Mouse (Mus musculus) small intestine, adult 2 months (tissue): ENCODE results near the gene Gcsam. TPM values are rescaled to one million over a fixed set of nuclear protein-coding genes. Genes with fewer than 3 reads are reported as not detected.

Source experiments
- H3K27ac ChIP-seq: fragments of 200-500 bp; 2 replicates; pipeline ENCODE4 v1.5.1; 2012; ENCODE audit warnings: low read depth, low read length, control low read depth, inconsistent platforms; ENCODE audit not compliant: insufficient read depth
- H3K27me3 ChIP-seq: fragments of 200-500 bp; 2 replicates; pipeline ENCODE4 v1.6.1; 2012; ENCODE audit warnings: mild to moderate bottlenecking, moderate library complexity, low read length, inconsistent platforms; ENCODE audit not compliant: control insufficient read depth, insufficient read depth
- H3K36me3 ChIP-seq: fragments of 200-500 bp; 2 replicates; pipeline ENCODE4 v1.6.1; 2012; ENCODE audit warnings: mild to moderate bottlenecking, low read length, control low read depth, inconsistent platforms; ENCODE audit not compliant: control insufficient read depth, insufficient read depth
- H3K4me1 ChIP-seq: fragments of 200-500 bp; 2 replicates; pipeline ENCODE4 v1.6.1; 2012; ENCODE audit warnings: low read length, inconsistent platforms, mixed read lengths; ENCODE audit not compliant: control insufficient read depth, insufficient read depth, insufficient read length
- H3K4me3 ChIP-seq: fragments of 200-500 bp; 2 replicates; pipeline ENCODE4 v1.5.1; 2012; ENCODE audit warnings: low read depth, mild to moderate bottlenecking, control low read depth, inconsistent platforms, low read length, moderate library complexity
- CTCF ChIP-seq: fragments of 200-500 bp; IDR thresholded peaks from 2 replicates; pipeline ENCODE4 v1.5.1; 2012; ENCODE audit warnings: low read depth, mild to moderate bottlenecking, control low read depth, inconsistent platforms, low read length, moderate library complexity, mixed read lengths; ENCODE audit not compliant: insufficient replicate concordance, insufficient read length; ENCODE audit errors: extremely low read depth
- POLR2A ChIP-seq: fragments of 200-500 bp; IDR thresholded peaks from 2 replicates; pipeline ENCODE4 v1.6.1; 2012; ENCODE audit warnings: low read depth, mild to moderate bottlenecking, control low read depth, inconsistent platforms, low read length, moderate library complexity
- WGBS: fragments of 180-500 bp; shearing (Covaris S2); methylation state at CpG from one replicate; pipeline ENCODE4 v1.1.7; 2018; 5-methylcytosine and 5-hydroxymethylcytosine counted together
- polyA plus RNA-seq: library from polyadenylated mRNA; depleted of rRNA; stranded (reverse); fragments of >200 nt; gene quantifications from 2 replicates; pipeline ENCODE4 v1.2.3, GENCODE M21; 2012

Gene Gcsam
- polyA plus RNA-seq, 1 experiment: 0.11 TPM

DNA sequence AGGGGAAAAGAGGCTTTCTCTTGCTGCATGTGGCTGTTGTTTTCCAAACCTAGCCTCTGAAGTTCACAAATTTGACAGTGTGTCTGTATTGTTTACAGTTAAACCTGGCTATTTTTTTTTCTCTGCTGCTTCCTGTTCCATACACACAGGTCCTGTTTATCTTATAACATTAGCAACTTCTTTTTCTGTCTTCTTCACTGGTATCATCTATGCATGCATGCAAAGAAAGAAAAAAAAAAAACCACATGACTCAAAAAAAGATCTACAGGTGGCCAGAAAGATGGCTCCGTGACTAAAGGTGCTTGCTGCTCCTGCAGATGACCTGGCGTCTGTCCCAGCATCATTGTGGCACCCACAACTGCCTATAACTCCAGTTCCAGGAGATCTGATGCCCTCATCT is 15.2 kb downstream of the Gcsam start:
- Histone ChIP-seq H3K27me3 (no peaks in the 10 kb centered on the region), H3K27ac (no peak overlapping the region), H3K36me3 (peaks cover 22% of the 10 kb centered on the region), H3K4me3 (no peak overlapping the region), H3K4me1 (peaks cover 1% of the 10 kb centered on the region; the same call in 1 of the 2 replicates)
- 89% methylated on average over 2 of the region's 2 CpGs for WGBS
- TF ChIP-seq CTCF: no peak
- TF ChIP-seq POLR2A: no peak

DNA sequence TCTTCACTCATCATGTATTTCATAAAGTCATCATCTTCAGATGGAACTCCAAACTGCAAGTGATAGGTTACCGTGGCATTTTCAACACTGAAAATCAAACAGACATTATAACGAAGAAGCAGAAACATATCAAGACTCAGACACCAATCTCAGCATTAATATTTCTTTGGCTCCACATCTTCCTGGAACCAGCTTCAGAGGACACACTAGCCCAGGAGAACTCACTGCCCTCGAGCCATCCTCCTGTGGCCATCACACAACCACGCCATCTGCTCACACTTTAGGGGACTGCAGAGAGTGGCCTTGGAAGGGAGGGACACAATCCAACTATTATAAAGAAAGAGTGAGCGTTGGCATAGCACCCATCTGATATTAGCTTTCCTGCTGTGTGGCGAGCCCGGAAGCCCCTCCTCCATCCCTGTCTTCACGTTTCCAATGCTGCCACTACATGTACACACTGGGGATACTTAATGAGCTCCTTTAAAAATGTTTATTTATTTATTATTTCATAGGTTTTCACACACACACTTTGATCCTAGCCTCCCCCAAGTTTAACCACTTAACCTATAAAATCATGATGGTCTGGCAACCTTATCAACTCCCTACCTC is 19.4 kb downstream of the Gcsam start:
- 80% methylated on average over 8 of the region's 8 CpGs for WGBS
- Histone ChIP-seq H3K27me3 (no peaks in the 10 kb centered on the region), H3K4me3 (no peak overlapping the region), H3K36me3 (peaks cover 40% of the 10 kb centered on the region), H3K4me1 (no peaks in the 10 kb centered on the region), H3K27ac (no peak overlapping the region)
- TF ChIP-seq CTCF (no peak), POLR2A (no peak)

DNA sequence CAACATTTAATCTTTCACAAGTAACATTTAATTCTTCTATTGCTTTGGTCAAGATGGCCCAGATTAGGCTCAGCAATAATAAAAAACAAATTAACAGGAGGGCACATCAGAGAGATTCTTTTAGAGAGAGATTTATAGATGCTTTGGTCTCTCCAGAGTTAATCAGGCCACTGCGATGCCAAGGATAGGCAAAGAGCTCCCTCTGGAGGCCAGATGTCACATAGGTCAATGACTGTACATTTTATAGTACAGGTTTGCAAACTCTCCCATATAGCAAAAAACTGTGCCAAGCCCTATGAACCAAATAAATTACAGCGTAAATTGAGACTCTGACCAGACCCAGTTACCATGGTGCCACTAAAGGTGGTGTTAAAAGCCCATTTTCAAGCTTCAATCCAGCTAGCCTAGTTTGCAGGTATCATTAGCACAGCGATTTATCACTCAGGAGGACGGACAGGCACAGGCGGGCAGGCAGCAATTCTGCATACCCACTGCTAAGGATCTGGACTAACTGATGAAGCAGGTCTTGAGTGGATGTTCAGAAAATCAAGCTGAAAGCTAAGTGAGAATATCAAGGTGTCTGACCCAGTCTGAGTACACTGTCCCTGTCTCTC is 20.3 kb downstream of the Gcsam start:
- Histone ChIP-seq H3K27ac (no peak overlapping the region), H3K27me3 (no peaks in the 10 kb centered on the region), H3K4me1 (no peaks in the 10 kb centered on the region), H3K36me3 (peaks cover 46% of the 10 kb centered on the region), H3K4me3 (no peak overlapping the region)
- TF ChIP-seq POLR2A: no peak
- TF ChIP-seq CTCF: peak; percentile 41; the same call in 1 of the 2 replicates
- WGBS: 60% methylated on average over 5 of the region's 5 CpGs

DNA sequence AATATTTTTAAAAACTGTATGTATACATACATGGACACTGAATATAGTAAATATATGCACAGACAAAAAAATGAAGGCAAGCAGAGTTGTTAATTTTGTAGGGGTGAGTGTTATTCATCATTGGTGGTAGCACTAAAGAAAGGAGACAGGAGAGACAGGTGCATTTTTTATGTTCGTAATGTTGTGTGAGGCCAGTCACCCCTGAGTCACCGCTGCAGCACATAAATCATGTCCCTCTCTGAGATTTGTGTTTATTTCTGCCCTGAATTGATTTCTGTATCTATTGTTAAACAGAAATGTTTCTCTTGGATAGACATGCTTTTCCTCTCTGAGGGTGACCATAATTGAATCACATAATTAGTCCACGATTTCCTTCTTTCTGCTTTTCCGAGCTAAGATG is 22.2 kb downstream of the Gcsam start:
- no peak for TF ChIP-seq CTCF
- no peak for TF ChIP-seq POLR2A
- no peaks in the 10 kb centered on the region for H3K4me1 ChIP-seq
- H3K4me3 ChIP-seq: no peak overlapping the region
- no peak overlapping the region for H3K27ac ChIP-seq
- no peaks in the 10 kb centered on the region for H3K27me3 ChIP-seq
- H3K36me3 ChIP-seq: peaks cover 48% of the 10 kb centered on the region
- WGBS: 83% methylated on average over 4 of the region's 4 CpGs

DNA sequence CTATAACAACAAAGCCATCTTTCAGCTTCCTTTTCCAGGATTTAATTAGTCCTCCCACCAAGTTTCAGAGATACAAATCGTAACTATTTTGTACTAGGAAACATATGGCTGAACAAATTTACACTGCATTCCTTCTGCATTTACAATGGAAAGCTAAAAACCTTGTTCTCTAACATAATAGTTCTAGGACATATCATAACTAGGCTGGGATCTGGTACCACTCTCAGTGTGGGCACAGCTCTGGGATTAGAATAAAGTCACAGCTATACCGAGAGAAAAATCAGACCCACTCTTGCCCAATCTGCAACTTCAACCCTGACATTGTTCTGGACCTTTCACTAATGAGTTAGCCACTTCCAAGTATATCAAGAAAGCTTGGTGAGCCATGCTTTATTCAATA is 25.6 kb downstream of the Gcsam start:
- Histone ChIP-seq H3K4me3 (no peak overlapping the region), H3K36me3 (peaks cover 56% of the 10 kb centered on the region), H3K27me3 (no peaks in the 10 kb centered on the region), H3K4me1 (no peaks in the 10 kb centered on the region), H3K27ac (no peak overlapping the region)
- WGBS: 87% methylated on average over 2 of the region's 2 CpGs
- no peak for TF ChIP-seq POLR2A

DNA sequence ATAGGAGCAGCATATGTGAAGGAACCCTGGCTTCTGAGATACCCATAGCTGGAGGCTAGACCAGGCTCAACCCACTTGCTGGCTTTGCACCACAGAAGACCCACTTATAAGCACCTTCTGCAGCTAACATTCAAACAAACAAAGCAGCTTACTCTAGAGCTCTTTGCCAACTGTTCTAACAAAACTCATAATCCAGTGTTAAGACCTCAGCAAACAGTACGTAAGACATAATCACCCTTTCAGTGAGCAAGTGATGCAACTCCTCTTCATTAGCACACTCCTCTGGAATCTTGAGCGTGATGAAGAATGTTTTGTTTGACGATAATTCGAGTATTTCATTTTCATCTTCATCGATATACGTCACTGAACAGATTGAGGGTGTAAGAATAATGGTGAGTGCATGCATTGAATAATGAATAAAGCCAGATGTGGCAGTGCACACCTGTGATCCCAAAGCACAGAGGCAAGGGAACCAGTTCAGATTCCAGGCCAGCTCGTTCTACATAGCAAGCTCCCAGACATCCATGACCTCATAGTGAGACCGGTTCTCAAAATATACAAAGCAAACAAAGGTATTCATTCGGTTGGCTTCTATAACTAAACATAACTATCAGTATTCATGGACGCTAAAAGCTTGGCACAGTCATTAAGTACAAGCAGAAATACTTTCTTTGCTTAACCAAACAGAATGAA is 30.0 kb downstream of the Gcsam start:
- TF ChIP-seq POLR2A (no peak), CTCF (no peak)
- Histone ChIP-seq H3K27me3 (no peaks in the 10 kb centered on the region), H3K27ac (no peak overlapping the region), H3K4me3 (no peak overlapping the region), H3K4me1 (peaks cover 8% of the 10 kb centered on the region; the same call in 1 of the 2 replicates), H3K36me3 (peaks cover 36% of the 10 kb centered on the region)
- 74% methylated on average over 10 of the region's 10 CpGs for WGBS

DNA sequence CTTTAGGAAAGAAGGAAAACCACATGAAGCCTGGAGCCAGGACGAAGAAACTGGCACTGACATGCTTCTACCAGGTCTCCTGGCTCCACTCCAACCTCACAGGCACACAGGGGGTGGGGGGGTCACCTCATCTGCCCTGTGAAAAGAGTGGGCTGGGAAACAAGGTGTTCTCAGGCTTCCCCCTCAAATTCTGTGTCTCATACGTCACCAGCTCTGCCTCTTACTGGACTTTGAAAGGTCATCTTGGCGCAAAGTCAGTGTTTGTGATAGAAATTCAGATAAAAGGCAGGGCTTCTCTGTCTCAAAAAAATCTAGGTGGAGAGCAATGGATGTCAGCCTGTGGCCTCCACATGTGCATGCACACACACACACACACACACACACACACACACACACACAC is 31.1 kb downstream of the Gcsam start:
- no peak overlapping the region for H3K4me3 ChIP-seq
- no peak overlapping the region for H3K27ac ChIP-seq
- WGBS: 67% methylated on average over 3 of the region's 3 CpGs
- H3K36me3 ChIP-seq: peaks cover 32% of the 10 kb centered on the region
- TF ChIP-seq POLR2A (no peak), CTCF (no peak)
- H3K27me3 ChIP-seq: no peaks in the 10 kb centered on the region
- peaks cover 14% of the 10 kb centered on the region; the same call in 1 of the 2 replicates for H3K4me1 ChIP-seq
